Mouse (Mus musculus) CH12F3 (cell line): ENCODE data around the gene Zfp788.
"Not testable (repeated sequence)": the region's sequence is repeated elsewhere in the genome, so short reads cannot be mapped to it uniquely, and the experiment has no call there.

ENCODE experiments used
- in situ Hi-C: fragments of 300-500 bp; cut with MboI; formaldehyde crosslinking; loops from 2 replicates; pipeline ENCODE4 v1.14.3; 2020; ENCODE audit warnings: low sequenced_read_pairs

The Zfp788 gene

DNA sequence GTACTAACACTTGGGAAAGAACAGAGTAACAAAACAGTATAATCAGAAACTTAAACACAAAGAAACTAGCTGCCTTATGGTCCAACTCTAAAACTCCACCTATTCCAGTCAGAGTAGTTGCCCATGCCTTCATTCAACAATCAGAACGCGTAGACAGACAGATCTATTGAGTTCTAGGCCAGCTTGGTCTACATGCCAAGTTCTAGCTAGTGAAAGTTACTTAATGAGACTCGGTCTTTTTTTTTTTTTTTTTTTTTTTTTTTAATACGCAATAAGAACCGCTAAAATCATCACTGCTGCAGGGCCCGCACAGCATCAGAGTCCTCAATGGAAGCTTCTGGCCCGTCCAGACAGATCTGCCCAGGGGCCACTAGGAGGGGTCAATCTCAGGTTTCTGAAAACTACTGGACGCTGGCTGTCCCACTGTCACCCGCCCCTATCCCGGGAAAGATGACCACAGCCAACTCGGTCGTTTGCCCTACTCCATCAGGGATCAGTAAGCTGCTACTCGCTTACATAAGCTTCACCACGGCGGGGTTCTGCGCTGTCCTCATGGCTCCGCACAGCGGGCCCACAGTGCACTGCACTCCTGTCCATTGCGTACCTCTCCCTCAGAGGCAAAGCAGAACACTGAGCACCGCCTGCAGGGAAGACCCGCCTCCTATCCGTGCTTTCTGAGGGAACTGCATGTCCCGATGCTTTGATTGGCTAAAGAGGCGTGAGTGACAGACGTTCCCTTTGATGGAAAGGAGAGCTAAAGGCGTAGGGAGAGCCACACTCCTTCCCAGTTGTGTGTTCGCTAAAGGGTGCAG is at the start of gene Zfp788:
Gene Zfp788 (plus strand): TSS at position 795 of the 812 bp plus-strand sequence.
- in situ Hi-C loops: loop anchor here (25.0 kb wide), 1 partner anchor 855 kb away; no protein-coding TSS in a partner anchor

DNA sequence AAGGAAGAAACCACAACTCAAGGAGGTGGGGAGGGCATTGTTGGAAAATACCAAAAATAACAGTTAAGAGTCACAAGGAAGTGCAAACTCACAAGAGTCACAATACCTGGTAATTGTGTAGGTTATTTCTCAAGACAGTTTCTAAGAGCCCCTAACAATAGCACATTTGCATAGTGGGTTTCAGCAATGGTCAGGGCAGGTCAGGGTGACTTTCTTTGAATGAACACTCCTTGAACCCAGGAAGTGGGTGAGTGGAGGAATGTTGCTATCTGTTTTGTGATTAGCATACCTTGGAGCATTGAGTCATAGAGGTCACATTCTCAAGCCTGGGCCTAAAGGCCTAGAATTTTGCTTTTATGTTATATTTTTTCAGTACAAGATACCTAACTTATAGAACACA is 45.2 kb upstream of the Zfp788 start:
- in situ Hi-C loops: not testable (repeated sequence)

DNA sequence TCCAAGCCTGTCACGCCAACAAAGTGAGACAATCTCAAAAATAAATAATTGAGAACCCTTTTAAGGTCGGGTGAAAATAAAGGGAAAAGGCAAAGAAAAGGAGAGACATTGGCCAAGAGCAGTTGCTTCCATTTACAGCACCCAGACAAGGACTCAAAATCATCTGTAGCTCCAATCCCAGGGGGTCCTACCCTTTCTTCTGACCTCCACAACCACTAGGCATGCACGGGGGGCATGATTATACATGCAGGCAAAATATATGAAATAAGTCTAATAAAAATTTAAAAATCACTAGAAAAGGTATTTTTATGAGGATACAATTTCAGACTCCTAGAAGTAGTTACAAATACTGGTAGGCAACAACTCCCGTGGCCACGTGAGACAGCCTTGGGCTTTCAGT is 34.4 kb upstream of the Zfp788 start:
- in situ Hi-C loops: no loop called here

DNA sequence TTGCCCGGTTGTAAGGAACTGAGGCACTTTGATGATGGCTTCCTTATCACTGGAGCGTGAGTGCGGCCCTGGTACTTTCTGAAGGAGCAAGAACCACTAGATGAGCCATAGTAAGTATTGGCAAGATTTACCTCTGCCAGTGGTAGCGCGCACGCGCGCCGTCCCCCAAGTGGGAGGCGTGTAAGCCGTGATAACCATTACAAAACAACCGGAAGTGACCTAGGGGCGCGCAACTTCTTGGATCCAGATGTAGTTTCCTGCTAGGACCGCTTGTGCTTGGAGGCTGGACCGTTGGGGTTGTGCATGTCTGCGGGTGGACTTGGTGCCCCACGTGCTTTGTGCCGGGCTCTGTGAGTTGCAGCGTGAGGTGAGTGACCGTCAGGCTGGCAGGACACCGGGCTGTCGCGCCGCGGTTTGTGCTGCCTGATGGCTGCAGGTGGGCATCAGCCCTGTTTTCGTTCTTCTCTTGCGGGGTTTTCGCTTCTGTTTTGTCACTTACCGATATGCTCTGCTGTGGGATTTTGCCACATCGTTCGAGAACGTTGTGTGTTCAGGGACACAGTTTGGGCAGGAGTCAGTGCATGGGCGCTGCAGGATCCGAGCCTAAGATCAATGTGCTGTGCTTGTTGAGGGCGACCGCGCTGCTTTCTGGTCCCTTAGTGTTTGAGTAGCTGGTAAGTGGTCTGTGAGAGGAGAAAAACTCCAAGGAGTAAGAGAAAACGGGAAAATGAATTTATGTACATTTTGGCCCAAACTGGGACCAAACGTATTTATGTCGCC is 33.8 kb upstream of the Zfp788 start, which contains the start of gene 2610021A01Rik:
Gene 2610021A01Rik (plus strand): TSS at position 197 of the 780 bp plus-strand sequence.
- in situ Hi-C loops: no loop called here

DNA sequence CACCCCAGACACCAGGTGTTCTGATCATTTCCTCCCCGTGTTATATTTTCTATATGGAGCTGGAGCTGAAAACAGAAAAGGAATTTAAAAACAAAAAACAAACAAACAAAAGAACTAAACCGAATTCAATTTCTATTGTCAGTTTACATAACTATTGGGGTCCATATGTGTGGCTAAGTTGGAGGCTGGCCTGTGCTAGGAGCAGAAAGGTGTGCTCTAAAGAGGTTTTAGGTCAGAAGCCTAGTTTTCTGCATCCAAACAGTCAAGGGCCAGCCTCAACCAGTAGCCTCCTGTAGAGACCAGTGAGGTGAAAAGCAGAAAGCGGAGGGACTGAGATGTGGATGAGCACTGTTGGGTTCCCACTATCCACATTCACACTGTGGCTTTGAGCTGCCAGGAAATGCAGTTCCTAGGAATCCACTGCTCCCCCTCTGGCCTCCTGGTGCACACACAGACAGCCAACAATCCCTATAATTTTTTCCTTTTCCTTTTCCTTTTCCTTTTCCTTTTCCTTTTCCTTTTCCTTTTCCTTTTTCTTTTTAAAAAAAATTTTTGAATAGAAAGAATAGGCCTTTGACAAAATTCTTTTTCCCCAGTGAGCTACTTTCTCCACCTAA is 33.0 kb upstream of the Zfp788 start:
- in situ Hi-C loops: no loop called here

DNA sequence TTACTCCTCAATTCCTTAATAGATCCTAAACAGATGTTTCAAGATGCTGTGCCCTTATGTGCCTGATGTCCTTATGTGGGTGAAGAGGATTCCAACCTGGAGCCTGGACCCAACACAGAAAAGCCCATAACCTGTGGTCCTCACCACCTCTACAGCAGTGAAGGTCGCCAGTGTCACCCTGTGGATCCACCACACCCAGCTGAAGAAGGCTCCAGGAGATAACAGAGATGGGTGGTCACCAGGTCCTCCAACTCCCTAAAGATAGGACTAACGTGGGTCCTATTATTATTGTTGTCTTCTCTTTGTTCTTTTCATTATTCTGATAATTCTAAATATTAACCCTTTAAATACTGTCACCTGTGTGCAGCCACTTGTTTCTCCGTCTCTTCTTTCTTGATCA is 21.3 kb upstream of the Zfp788 start:
- in situ Hi-C loops: no loop called here

DNA sequence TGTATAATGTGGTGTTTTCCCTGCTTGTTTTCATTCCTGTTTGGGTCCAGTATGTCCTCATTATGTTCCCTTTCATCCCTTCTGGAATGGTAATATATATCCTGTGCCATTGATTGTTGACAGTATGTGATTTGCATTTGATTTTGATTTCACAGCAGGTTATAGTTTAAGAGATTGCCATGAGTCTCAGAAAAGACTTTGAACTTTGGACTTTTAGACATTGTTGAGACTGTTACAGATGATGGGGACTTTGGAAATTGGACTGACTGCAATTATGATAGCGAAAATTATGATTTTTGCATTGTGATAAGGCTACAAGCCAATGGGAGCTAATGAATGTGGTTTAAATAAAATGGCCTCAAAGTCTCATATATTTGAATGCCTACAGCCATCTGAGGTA is 16.8 kb upstream of the Zfp788 start:
- in situ Hi-C loops: not testable (repeated sequence)

DNA sequence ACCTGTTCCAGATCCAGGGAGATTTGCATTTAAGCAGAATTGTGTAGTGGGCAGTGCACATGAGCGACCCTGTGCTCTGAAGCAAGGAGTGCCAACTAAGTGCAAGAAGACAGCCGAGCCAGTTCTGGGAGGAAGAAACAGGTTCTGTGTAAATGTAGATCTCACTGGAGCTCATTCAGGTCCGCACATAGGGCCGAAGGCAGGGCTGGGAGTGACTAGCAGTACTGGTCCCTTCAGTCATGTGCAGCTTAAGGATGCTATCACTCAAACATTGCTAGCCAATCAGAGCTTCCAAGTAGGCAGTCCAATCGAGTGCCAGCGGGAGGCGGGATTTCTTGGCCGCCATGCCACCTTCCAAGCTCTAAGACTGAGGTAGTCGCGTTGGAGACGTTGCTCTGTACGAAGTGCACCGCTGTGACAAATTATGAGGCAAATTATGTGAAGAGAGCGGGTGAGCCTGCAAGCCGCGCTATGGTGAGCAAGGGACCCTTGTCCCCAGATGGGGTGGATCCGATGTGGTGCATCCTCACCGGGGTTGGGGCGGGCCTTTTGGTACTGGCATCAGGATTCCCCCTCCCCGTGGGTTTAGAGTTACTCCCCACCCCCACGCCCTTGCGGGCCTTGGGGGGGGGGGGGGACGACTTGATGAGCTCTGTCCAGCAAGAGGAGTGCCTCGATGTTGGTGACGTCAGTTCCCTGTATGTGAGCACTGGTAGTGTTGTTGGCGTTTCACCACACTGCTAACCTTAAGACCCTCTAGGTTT is 400 bp downstream of the Zfp788 start:
- in situ Hi-C loops: loop anchor here (25.0 kb wide), 1 partner anchor 854 kb away; no protein-coding TSS in a partner anchor

DNA sequence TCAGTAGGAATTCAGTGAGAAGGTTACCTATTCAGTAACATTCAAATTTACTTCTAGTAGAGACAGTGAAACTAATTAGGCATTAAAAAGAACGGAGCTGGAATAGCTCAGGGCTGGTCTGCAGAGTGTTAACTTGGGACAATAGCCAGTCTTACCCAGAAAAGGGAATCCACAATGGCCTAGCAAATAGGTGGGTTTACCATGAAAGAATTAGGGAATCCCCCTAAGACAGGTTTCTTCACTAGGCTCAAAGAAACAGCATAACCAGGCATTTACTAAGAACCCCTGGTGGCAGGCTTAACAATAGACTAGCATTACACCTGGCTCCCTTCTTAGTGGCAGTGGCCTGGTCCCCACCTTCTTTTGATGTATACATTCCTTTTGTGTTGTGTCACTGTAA is 41.3 kb downstream of the Zfp788 start:
- in situ Hi-C loops: not testable (repeated sequence)
